Mouse (Mus musculus): Measurements from ENCODE around the gene Syt7. TPM values are rescaled to one million over a fixed set of nuclear protein-coding genes. Genes with fewer than 3 reads are reported as not detected.

Syt7 gene
- total and polyA plus RNA-seq, 3 experiments = not detected

- Histone ChIP-seq H3K27ac (ENCODE audit: insufficient read depth, low read depth) (no peak overlapping the region), H3K9ac (ENCODE audit: insufficient read depth, low read depth) (no peak overlapping the region), H3K4me3 (replicated peaks in 1 of 3; ENCODE audit: low read depth in 2 of 3, low read length in 2 of 3, poor library complexity in 1 of 3) (no peak overlapping the region), H3K79me2 (replicated peaks; ENCODE audit: control insufficient read depth, extremely low read depth, insufficient read depth, poor library complexity, severe bottlenecking) (no peaks in the 10 kb centered on the region), H3K9me3 (replicated peaks; ENCODE audit: low read length) (no peaks in the 10 kb centered on the region), H3K27me3 (replicated peaks) (peaks cover 92% of the 10 kb centered on the region), H3K36me3 (replicated peaks in 1 of 2; ENCODE audit: control insufficient read depth in 1 of 2, insufficient read depth in 1 of 2, low read length in 1 of 2) (no peaks in the 10 kb centered on the region), H3K4me1 (ENCODE audit: control insufficient read depth in 1 of 2, insufficient read depth in 2 of 2) (peaks cover 2 to 7% of the 10 kb centered on the region in 2 experiments), H3K4me2 (ENCODE audit: insufficient read depth, low read depth, poor library complexity, severe bottlenecking) (no peak overlapping the region)
- in situ Hi-C loops (cut with MboI; ENCODE audit: low pct_ligation_motif_present, low pct_unique_long_range_greater_than_20kb, low sequenced_read_pairs) (no loop called here), dilution Hi-C loops (cut with MboI; ENCODE audit: extremely low pct_ligation_motif_present, extremely low pct_unique_long_range_greater_than_20kb, low sequenced_read_pairs) (no loop called here)
- TF ChIP-seq SIN3A (IDR thresholded peaks at IDR 0.05; ENCODE audit: low read length) (no peak), JUN (IDR thresholded peaks at IDR 0.05; ENCODE audit: insufficient read depth, low read depth, low read length) (no peak), MEF2A (IDR thresholded peaks at IDR 0.05; ENCODE audit: borderline replicate concordance, low read depth, low read length) (no peak), USF1 (IDR thresholded peaks at IDR 0.05; ENCODE audit: low read depth, low read length) (no peak), UBTF (IDR thresholded peaks at IDR 0.05; ENCODE audit: low read depth, low read length) (no peak), CHD1 (IDR thresholded peaks at IDR 0.05; ENCODE audit: low read depth, low read length) (no peak), JUND (conservative IDR thresholded peaks at IDR 0.05; ENCODE audit: low read depth, low read length) (no peak), MYC (IDR thresholded peaks at IDR 0.05; ENCODE audit: low read depth, low read length) (no peak), NELFE (IDR thresholded peaks at IDR 0.05; ENCODE audit: low read depth, low read length) (no peak), ZMIZ1 (IDR thresholded peaks at IDR 0.05; ENCODE audit: low read depth, low read length) (no peak), ETS1 (conservative IDR thresholded peaks at IDR 0.05; ENCODE audit: low read depth, low read length) (no peak), ZNF384 (IDR thresholded peaks at IDR 0.05; ENCODE audit: low read depth, low read length) (no peak)
- DNase-seq (ENCODE audit: extremely low read depth) = no peak
Observed at GRCm38 (mm10) chr19:10413701-10414242, 24.9 kb downstream of the Syt7 start.

- H3K27ac ChIP-seq (ENCODE audit: insufficient read depth, low read depth) = no peak overlapping the region
- in situ Hi-C loops (cut with MboI; ENCODE audit: low pct_ligation_motif_present, low pct_unique_long_range_greater_than_20kb, low sequenced_read_pairs) = no loop called here
- H3K4me1 ChIP-seq (ENCODE audit: control insufficient read depth in 1 of 2, insufficient read depth in 2 of 2) = peaks cover 2 to 7% of the 10 kb centered on the region in 2 experiments
- H3K9me3 ChIP-seq (replicated peaks; ENCODE audit: low read length) = no peaks in the 10 kb centered on the region
- dilution Hi-C loops (cut with MboI; ENCODE audit: extremely low pct_ligation_motif_present, extremely low pct_unique_long_range_greater_than_20kb, low sequenced_read_pairs) = no loop called here
- no peak overlapping the region for H3K4me3 ChIP-seq (replicated peaks in 1 of 3; ENCODE audit: low read depth in 2 of 3, low read length in 2 of 3, poor library complexity in 1 of 3)
- no peaks in the 10 kb centered on the region for H3K36me3 ChIP-seq (replicated peaks in 1 of 2; ENCODE audit: control insufficient read depth in 1 of 2, insufficient read depth in 1 of 2, low read length in 1 of 2)
- no peak overlapping the region for H3K9ac ChIP-seq (ENCODE audit: insufficient read depth, low read depth)
- no peak overlapping the region for H3K4me2 ChIP-seq (ENCODE audit: insufficient read depth, low read depth, poor library complexity, severe bottlenecking)
- H3K27me3 ChIP-seq (replicated peaks) = peaks cover 93% of the 10 kb centered on the region
- TF ChIP-seq MEF2A (IDR thresholded peaks at IDR 0.05; ENCODE audit: borderline replicate concordance, low read depth, low read length) (no peak), RAD21 (IDR thresholded peaks at IDR 0.05; ENCODE audit: low read depth, low read length) (no peak), SIN3A (IDR thresholded peaks at IDR 0.05; ENCODE audit: low read length) (no peak), ZC3H11A (IDR thresholded peaks at IDR 0.05; ENCODE audit: low read depth, low read length) (no peak), EP300 (IDR thresholded peaks at IDR 0.05; ENCODE audit: low read length) (no peak), E2F4 (IDR thresholded peaks at IDR 0.05; ENCODE audit: insufficient replicate concordance, low read depth, low read length) (no peak)
- H3K79me2 ChIP-seq (replicated peaks; ENCODE audit: control insufficient read depth, extremely low read depth, insufficient read depth, poor library complexity, severe bottlenecking) = no peaks in the 10 kb centered on the region
- DNase-seq (ENCODE audit: extremely low read depth) = no peak
Observed at GRCm38 (mm10) chr19:10415508-10415907, 26.6 kb downstream of the Syt7 start.

Measured in CH12.LX (cell line).